Mouse (Mus musculus) MEL (cell line): ENCODE data around the gene Tubg1. TPM values are rescaled to one million over a fixed set of nuclear protein-coding genes. Genes with fewer than 3 reads are reported as not detected.

ENCODE experiments used
- DNase-seq: peaks from one replicate; pipeline ENCODE4 v3.0.0; 2011; ENCODE audit warnings: low read depth, low spot score
- H3K27ac ChIP-seq: 2 replicates; pipeline ENCODE4 v1.5.1; 2012; ENCODE audit warnings: low read depth, mild to moderate bottlenecking, control low read depth, low read length, moderate library complexity; ENCODE audit not compliant: control insufficient read depth
- H3K27me3 ChIP-seq, 2 experiments: fragments of 150-350 bp in 1 of 2; sonication (generic) in 1 of 2; 2 replicates each; pipeline ENCODE4 v1.6.1; 2012; ENCODE audit warnings: low read length in 2 of 2, mild to moderate bottlenecking in 2 of 2, improper control_type of control experiment in 1 of 2, moderate library complexity in 1 of 2; ENCODE audit not compliant: insufficient read depth in 2 of 2, control insufficient read depth in 1 of 2
- H3K36me3 ChIP-seq, 2 experiments: 2 replicates each; pipeline ENCODE4 v1.6.1; 2012 to 2014; ENCODE audit warnings: low read length in 2 of 2, improper control_type of control experiment in 1 of 2, inconsistent platforms in 1 of 2, mild to moderate bottlenecking in 1 of 2; ENCODE audit not compliant: insufficient read depth in 2 of 2, control insufficient read depth in 1 of 2
- H3K4me1 ChIP-seq, 2 experiments: fragments of 150-350 bp in 1 of 2; sonication (generic) in 1 of 2; 2 replicates each; pipeline ENCODE4 v1.6.1; 2012; ENCODE audit warnings: low read length in 2 of 2, improper control_type of control experiment in 1 of 2, mild to moderate bottlenecking in 1 of 2; ENCODE audit not compliant: insufficient read depth in 2 of 2, control insufficient read depth in 1 of 2
- H3K4me3 ChIP-seq, 2 experiments: fragments of 150-350 bp in 1 of 2; sonication (generic) in 1 of 2; 2 replicates each; pipeline ENCODE4 v1.5.1; 2012; ENCODE audit warnings: low read depth in 2 of 2, low read length in 2 of 2, mild to moderate bottlenecking in 2 of 2, moderate library complexity in 2 of 2, control low read depth in 1 of 2, improper control_type of control experiment in 1 of 2; ENCODE audit not compliant: control insufficient read depth in 1 of 2, insufficient read depth in 1 of 2
- H3K79me2 ChIP-seq: 2 replicates; pipeline ENCODE4 v1.6.1; 2012; ENCODE audit warnings: mild to moderate bottlenecking, low read length, moderate library complexity; ENCODE audit not compliant: control insufficient read depth, poor library complexity, insufficient read depth
- H3K9ac ChIP-seq: 2 replicates; pipeline ENCODE4 v1.6.1; 2012; ENCODE audit warnings: low read depth, mild to moderate bottlenecking, control low read depth, low read length, moderate library complexity; ENCODE audit not compliant: control insufficient read depth, poor library complexity, severe bottlenecking
- H3K9me3 ChIP-seq: fragments of 150-350 bp; sonication (generic); replicated peaks from 2 replicates; pipeline ENCODE4 v1.6.1; 2012; ENCODE audit warnings: mild to moderate bottlenecking, low read length, improper control_type of control experiment, moderate library complexity; ENCODE audit not compliant: insufficient read depth
- CHD1 ChIP-seq: IDR thresholded peaks from 2 replicates; pipeline ENCODE4 v1.6.1; 2012; ENCODE audit warnings: low read depth, mild to moderate bottlenecking, inconsistent platforms, low read length, improper control_type of control experiment
- E2F4 ChIP-seq: IDR thresholded peaks from 2 replicates; pipeline ENCODE4 v1.6.1; 2011; ENCODE audit warnings: low read depth, low read length, improper control_type of control experiment, borderline replicate concordance
- GABPA ChIP-seq: IDR thresholded peaks from 2 replicates; pipeline ENCODE4 v1.6.1; 2012; ENCODE audit warnings: low read depth, mild to moderate bottlenecking, inconsistent platforms, low read length, improper control_type of control experiment, moderate library complexity
- JUND ChIP-seq: IDR thresholded peaks from 2 replicates; pipeline ENCODE4 v1.6.1; 2011; ENCODE audit warnings: low read depth, mild to moderate bottlenecking, improper control_type of control experiment, low read length
- MAFK ChIP-seq: IDR thresholded peaks from 2 replicates; pipeline ENCODE4 v1.6.1; 2011; ENCODE audit warnings: low read depth, mild to moderate bottlenecking, low read length, improper control_type of control experiment, borderline replicate concordance
- MAZ ChIP-seq: IDR thresholded peaks from 2 replicates; pipeline ENCODE4 v1.6.1; 2012; ENCODE audit warnings: low read depth, mild to moderate bottlenecking, inconsistent platforms, low read length, improper control_type of control experiment
- MYC ChIP-seq: IDR thresholded peaks from 2 replicates; pipeline ENCODE4 v1.6.1; 2011; ENCODE audit warnings: low read depth, mild to moderate bottlenecking, low read length, improper control_type of control experiment, moderate library complexity
- NRF1 ChIP-seq: IDR thresholded peaks from 2 replicates; pipeline ENCODE4 v1.6.1; 2014; ENCODE audit warnings: low read depth, mild to moderate bottlenecking, inconsistent platforms, low read length, improper control_type of control experiment, moderate library complexity; ENCODE audit not compliant: poor library complexity, insufficient read depth, severe bottlenecking
- POLR2A ChIP-seq, 2 experiments: IDR thresholded peaks; 2 replicates each; pipeline ENCODE4 v1.6.1; 2011 to 2012; ENCODE audit warnings: low read length in 2 of 2, mild to moderate bottlenecking in 2 of 2, control low read depth in 1 of 2, improper control_type of control experiment in 1 of 2, low read depth in 1 of 2, moderate library complexity in 1 of 2; ENCODE audit not compliant: control insufficient read depth in 1 of 2, insufficient read depth in 1 of 2, poor library complexity in 1 of 2
- POLR2AphosphoS2 ChIP-seq: IDR thresholded peaks from 2 replicates; pipeline ENCODE4 v1.6.1; 2011; ENCODE audit warnings: low read length, improper control_type of control experiment
- SIN3A ChIP-seq: IDR thresholded peaks from 2 replicates; pipeline ENCODE4 v1.6.1; 2012; ENCODE audit warnings: low read length, improper control_type of control experiment, inconsistent platforms
- SMC3 ChIP-seq: IDR thresholded peaks from 2 replicates; pipeline ENCODE4 v1.6.1; 2011; ENCODE audit warnings: low read depth, low read length, improper control_type of control experiment
- TCF12 ChIP-seq: IDR thresholded peaks from 2 replicates; pipeline ENCODE4 v1.6.1; 2014; ENCODE audit warnings: low read depth, mild to moderate bottlenecking, inconsistent platforms, low read length, improper control_type of control experiment, moderate library complexity
- USF1 ChIP-seq: IDR thresholded peaks from 2 replicates; pipeline ENCODE4 v1.6.1; 2014; ENCODE audit warnings: low read depth, mild to moderate bottlenecking, inconsistent platforms, low read length, improper control_type of control experiment, moderate library complexity
- ZC3H11A ChIP-seq: IDR thresholded peaks from 2 replicates; pipeline ENCODE4 v1.6.1; 2012; ENCODE audit warnings: low read depth, mild to moderate bottlenecking, inconsistent platforms, low read length, improper control_type of control experiment
- ZNF384 ChIP-seq: IDR thresholded peaks from 2 replicates; pipeline ENCODE4 v1.6.1; 2012; ENCODE audit warnings: low read depth, mild to moderate bottlenecking, inconsistent platforms, low read length, improper control_type of control experiment
- polyA plus RNA-seq, 2 experiments: library from polyadenylated mRNA; stranded (reverse) in 1 of 2; unstranded in 1 of 2; fragments of >175 nt in 1 of 2; fragments of >200 nt in 1 of 2; gene quantifications; 2 replicates each; pipeline versions ENCODE4 v1.2.1 to v1.2.4; 2012; ENCODE audit warnings: low replicate concordance in 2 of 2, low read depth in 1 of 2; ENCODE audit not compliant: insufficient read length in 2 of 2, insufficient read depth in 1 of 2, missing spikeins in 1 of 2
- total RNA-seq: library from RNA; depleted of rRNA; stranded (reverse); fragments of 300-350 nt; gene quantifications from 2 replicates; pipeline ENCODE4 v1.2.3, GENCODE M21; 2012

Tubg1 gene
- total and polyA plus RNA-seq, 3 experiments: 60.0 to 183 (median 125) TPM

- Histone ChIP-seq H3K9me3 (no peaks in the 10 kb centered on the region), H3K36me3 (peaks cover 0 to 7% of the 10 kb centered on the region in 2 experiments; a peak in 2 of 4 replicates), H3K4me3 (peak overlapping the region; percentile 63), H3K79me2 (no peaks in the 10 kb centered on the region; the same call in 1 of the 2 replicates), H3K27ac (no peak overlapping the region), H3K9ac (peak overlapping the region; percentile 62), H3K4me1 (peaks cover 5 to 11% of the 10 kb centered on the region in 2 experiments), H3K27me3 (no peaks in the 10 kb centered on the region)
- DNase-seq: no peak
- TF ChIP-seq SIN3A (0 out of 2 replicates have a peak, but pooled peaks have one; percentile 21), MAZ (no peak), NRF1 (no peak), POLR2A (IDR thresholded peaks at IDR 0.05; ENCODE audit: control insufficient read depth in 1 of 2, insufficient read depth in 1 of 2, low read depth in 1 of 2, low read length in 2 of 2, poor library complexity in 1 of 2) (peak in 1 of 2 experiments; percentile 60; a peak in 1 of 4 replicates)
These were observed 49.6 kb upstream of the Tubg1 start for GRCm38 (mm10) chr11:101070189-101070527.

GRCm38 (mm10) chr11:101070987-101071386 is 48.8 kb upstream of the Tubg1 start:
- Histone ChIP-seq H3K27ac (no peak overlapping the region), H3K4me1 (peaks cover 5 to 11% of the 10 kb centered on the region in 2 experiments), H3K9ac (no peak overlapping the region), H3K79me2 (no peaks in the 10 kb centered on the region; the same call in 1 of the 2 replicates), H3K4me3 (no peak overlapping the region), H3K36me3 (peaks cover 0 to 7% of the 10 kb centered on the region in 2 experiments; a peak in 2 of 4 replicates), H3K9me3 (no peaks in the 10 kb centered on the region), H3K27me3 (no peaks in the 10 kb centered on the region)
- no peak for DNase-seq
- TF ChIP-seq POLR2AphosphoS2: no peak
- no peak for TF ChIP-seq MAFK
- TF ChIP-seq MYC: no peak
- TF ChIP-seq SMC3: no peak
- no peak for TF ChIP-seq CHD1

- TF ChIP-seq ZC3H11A (no peak), NRF1 (no peak), ZNF384 (no peak), USF1 (no peak), TCF12 (no peak), E2F4 (no peak), SIN3A (no peak), JUND (no peak), GABPA (no peak)
These were observed 47.8 kb upstream of the Tubg1 start for GRCm38 (mm10) chr11:101071810-101072428.

More at GRCm38 (mm10) chr11:101071810-101072428, 47.8 kb upstream of the Tubg1 start:
- H3K4me1 ChIP-seq: peaks cover 5 to 11% of the 10 kb centered on the region in 2 experiments
- no peak overlapping the region for H3K27ac ChIP-seq
- H3K4me3 ChIP-seq: no peak overlapping the region
- no peak for DNase-seq
- no peaks in the 10 kb centered on the region for H3K27me3 ChIP-seq
- H3K79me2 ChIP-seq: no peaks in the 10 kb centered on the region; the same call in 1 of the 2 replicates
- peaks cover 0 to 7% of the 10 kb centered on the region in 2 experiments; a peak in 2 of 4 replicates for H3K36me3 ChIP-seq
- H3K9me3 ChIP-seq: no peaks in the 10 kb centered on the region
- H3K9ac ChIP-seq: no peak overlapping the region
